9 mouse cellular contexts compared by ENCODE assay signal in genomic region chr11:70509753-70510564, GRCm38 (mm10). TPM values are rescaled to one million over a fixed set of nuclear protein-coding genes. Genes with fewer than 3 reads are reported as not detected.
A peak's percentile ranks its signal among the peaks of the same experiment; 100 is the strongest.
DNase-seq lines count a peak whose midpoint lies in the region; ATAC-seq and TF ChIP-seq lines count a peak whose summit lies in the region.
"Had no signal": no experiment of that assay in that cellular context is flagged by ENCODE, and none has a peak within 500 bp of the region (broad histone marks: within the 10 kb centered on the region; RNA-seq: fewer than 3 reads in every experiment).

No protein-coding gene starts in this region.

- TF ChIP-seq POLR2A in thymus, adult 2 months (IDR thresholded peaks at IDR 0.05; ENCODE audit: control insufficient read depth, extremely low read depth, insufficient read depth, low read length, poor library complexity): no peak

- peaks cover 5% of the 10 kb centered on the region; the same call in 1 of the 2 replicates for H3K4me1 ChIP-seq in forebrain, embryonic 15.5 days
- peaks cover 11% of the 10 kb centered on the region for H3K4me1 ChIP-seq in intestine, embryonic 16.5 days (ENCODE audit: control insufficient read depth, insufficient read depth, low read length)
- peaks cover 4 to 7% of the 10 kb centered on the region in 2 experiments for H3K4me1 ChIP-seq in liver, embryonic 14.5 days (replicated peaks; ENCODE audit: control insufficient read depth in 2 of 2, insufficient read depth in 2 of 2, low read length in 1 of 2)
- H3K4me1 ChIP-seq in thymus, adult 2 months (replicated peaks; ENCODE audit: control insufficient read depth, insufficient read depth, low read length): peaks cover 15% of the 10 kb centered on the region

- H3K27ac ChIP-seq in forebrain, embryonic 15.5 days (replicated peaks): no peak overlapping the region
- no peak overlapping the region for H3K27ac ChIP-seq in intestine, embryonic 16.5 days (ENCODE audit: low read length)
- no peak overlapping the region for H3K27ac ChIP-seq in liver, embryonic 14.5 days
- no peak overlapping the region for H3K27ac ChIP-seq in thymus, adult 2 months (ENCODE audit: control insufficient read depth, insufficient read depth, low read length)

- peak overlapping the region; percentile 14; the same call in 1 of the 2 replicates for H3K4me3 ChIP-seq in forebrain, embryonic 15.5 days
- H3K4me3 ChIP-seq in intestine, embryonic 16.5 days (ENCODE audit: low read length): peak overlapping the region; percentile 17; the same call in 1 of the 2 replicates
- H3K4me3 ChIP-seq in liver, embryonic 14.5 days (ENCODE audit: insufficient read depth in 1 of 2, low read depth in 2 of 2, low read length in 2 of 2): no peak overlapping the region
- H3K4me3 ChIP-seq in thymus, adult 2 months (ENCODE audit: control insufficient read depth, insufficient read depth, low read length): no peak overlapping the region

- DNase-seq in layer of hippocampus, postnatal 10 days (ENCODE audit: low spot score in 2 of 2): peak; percentile 35 to 50
- no peak for DNase-seq in layer of hippocampus, adult 9-11 months
- peak; percentile 37 for DNase-seq in cerebellum, adult 11-12 months
- DNase-seq in liver, embryonic 14.5 days (ENCODE audit: low read depth in 3 of 3, low spot score in 3 of 3): no peak
- peak; percentile 53 for DNase-seq in neural tube, embryonic 10.5 days (ENCODE audit: extremely low spot score, low spot score)
- peak; percentile 62 for DNase-seq in thymus, adult 2 months

- peak overlapping the region; percentile 31 for H3K4me2 ChIP-seq in forebrain, embryonic 15.5 days (replicated peaks)
- peak overlapping the region; percentile 26 for H3K4me2 ChIP-seq in intestine, embryonic 16.5 days (ENCODE audit: low read depth, low read length)
- H3K4me2 ChIP-seq in liver, embryonic 14.5 days (ENCODE audit: low read depth): no peak overlapping the region

- no peaks in the 10 kb centered on the region for H3K9me3 ChIP-seq in forebrain, embryonic 15.5 days
- no peaks in the 10 kb centered on the region for H3K9me3 ChIP-seq in intestine, embryonic 16.5 days (ENCODE audit: control insufficient read depth, low read length)
- H3K9me3 ChIP-seq in liver, embryonic 14.5 days (ENCODE audit: control insufficient read depth, low read length): no peaks in the 10 kb centered on the region

- TF ChIP-seq CTCF in liver, embryonic 14.5 days (IDR thresholded peaks at IDR 0.05; ENCODE audit: low read depth): peak; percentile 69
- TF ChIP-seq CTCF in thymus, adult 2 months (IDR thresholded peaks at IDR 0.05; ENCODE audit: borderline replicate concordance, control insufficient read depth, extremely low read depth, insufficient read depth, low read length, poor library complexity): peak; percentile 80; the same call in 1 of the 2 replicates

- no peak overlapping the region for H3K9ac ChIP-seq in forebrain, embryonic 15.5 days (replicated peaks)
- no peak overlapping the region; the same call in 1 of the 2 replicates for H3K9ac ChIP-seq in intestine, embryonic 16.5 days (ENCODE audit: low read depth, low read length)
- no peak overlapping the region for H3K9ac ChIP-seq in liver, embryonic 14.5 days (replicated peaks)

- H3K27me3 ChIP-seq in forebrain, embryonic 15.5 days: peaks cover 2% of the 10 kb centered on the region; the same call in 1 of the 2 replicates
- no peaks in the 10 kb centered on the region for H3K27me3 ChIP-seq in intestine, embryonic 16.5 days (replicated peaks; ENCODE audit: control insufficient read depth, insufficient read depth, low read length)
- H3K27me3 ChIP-seq in liver, embryonic 14.5 days (ENCODE audit: control insufficient read depth, insufficient read depth, low read length): peaks cover 3% of the 10 kb centered on the region; the same call in 1 of the 2 replicates
- no peaks in the 10 kb centered on the region for H3K27me3 ChIP-seq in thymus, adult 2 months (ENCODE audit: control insufficient read depth, insufficient read depth, low read length)

- no peak for TF ChIP-seq EP300 in liver, embryonic 14.5 days (IDR thresholded peaks at IDR 0.05; ENCODE audit: low read depth)

- 12% methylated on average over 19 of the region's 19 CpGs for WGBS in forebrain, embryonic 15.5 days
- WGBS in intestine, embryonic 16.5 days: 13% methylated on average over 19 of the region's 19 CpGs
- WGBS in liver, embryonic 14.5 days (ENCODE audit: insufficient replicate concordance): 10% methylated on average over 19 of the region's 19 CpGs
- 19% methylated on average over 19 of the region's 19 CpGs for WGBS in thymus, adult 2 months

- ATAC-seq in forebrain, embryonic 15.5 days (replicated peaks): no peak; the same call in 1 of the 2 replicates
- ATAC-seq in intestine, embryonic 16.5 days: peak; percentile 42; the same call in 1 of the 2 replicates
- ATAC-seq in liver, embryonic 14.5 days (ENCODE audit: insufficient read depth): no peak

- no peaks in the 10 kb centered on the region for H3K36me3 ChIP-seq in forebrain, embryonic 15.5 days
- H3K36me3 ChIP-seq in intestine, embryonic 16.5 days (ENCODE audit: control insufficient read depth, insufficient read depth, low read length): no peaks in the 10 kb centered on the region
- H3K36me3 ChIP-seq in liver, embryonic 14.5 days (replicated peaks; ENCODE audit: control insufficient read depth, insufficient read depth, low read depth): no peaks in the 10 kb centered on the region
- no peaks in the 10 kb centered on the region for H3K36me3 ChIP-seq in thymus, adult 2 months (ENCODE audit: control insufficient read depth, insufficient read depth, low read length)

RNA-seq across cellular contexts. Expression of gene Vmo1, which starts 4.5 kb away (rescaled TPM):
- total RNA-seq in layer of hippocampus, postnatal 10 days (2021): not detected
- 0.29 and 0.36 TPM in 2 replicates for polyA plus RNA-seq in forebrain, embryonic 15.5 days (2015; fragmentation: Nextera tagmentation; extraction: Ambion mirVana)
- 0.28 and 0.71 TPM in 2 replicates for polyA plus RNA-seq in intestine, embryonic 16.5 days (2015; fragmentation: Nextera tagmentation; extraction: Ambion mirVana)
- polyA plus RNA-seq in liver, embryonic 14.5 days (2012; rRNA removed): 0.23 TPM in 1 of 2 replicates, not detected in the other
- 0.21 and 0.51 TPM in 2 replicates for polyA plus RNA-seq in liver, embryonic 14.5 days (2014; fragmentation: Nextera tagmentation; extraction: Ambion mirVana)
- 5.3 and 7.2 TPM in 2 replicates for polyA plus RNA-seq in thymus, adult 2 months (2012; rRNA removed)
- total RNA-seq: adrenal gland, adult 18-20 months had no signal

RNA-seq across cellular contexts. Expression of gene Tm4sf5, which starts 4.9 kb away (rescaled TPM):
- not detected for total RNA-seq in layer of hippocampus, postnatal 10 days (2021)
- 1.0 and 2.0 TPM in 2 replicates for polyA plus RNA-seq in forebrain, embryonic 15.5 days (2015; fragmentation: Nextera tagmentation; extraction: Ambion mirVana)
- polyA plus RNA-seq in intestine, embryonic 16.5 days (2015; fragmentation: Nextera tagmentation; extraction: Ambion mirVana): 253 and 283 TPM in 2 replicates
- polyA plus RNA-seq in liver, embryonic 14.5 days (2012; rRNA removed): 0.90 and 1.4 TPM in 2 replicates
- polyA plus RNA-seq in liver, embryonic 14.5 days (2014; fragmentation: Nextera tagmentation; extraction: Ambion mirVana): 2.1 and 2.4 TPM in 2 replicates
- 7.0 and 8.0 TPM in 2 replicates for polyA plus RNA-seq in thymus, adult 2 months (2012; rRNA removed)
- total RNA-seq: adrenal gland, adult 18-20 months had no signal

RNA-seq across cellular contexts. Expression of gene Gltpd2, which starts 9.0 kb away (rescaled TPM):
- total RNA-seq in layer of hippocampus, postnatal 10 days (2021): not detected
- 0.14 TPM in 1 of 2 replicates, not detected in the other for polyA plus RNA-seq in forebrain, embryonic 15.5 days (2015; fragmentation: Nextera tagmentation; extraction: Ambion mirVana)
- polyA plus RNA-seq in intestine, embryonic 16.5 days (2015; fragmentation: Nextera tagmentation; extraction: Ambion mirVana): 1.9 and 2.0 TPM in 2 replicates
- polyA plus RNA-seq in liver, embryonic 14.5 days (2012; rRNA removed): 11.2 and 15.7 TPM in 2 replicates
- 18.4 and 20.3 TPM in 2 replicates for polyA plus RNA-seq in liver, embryonic 14.5 days (2014; fragmentation: Nextera tagmentation; extraction: Ambion mirVana)
- polyA plus RNA-seq in thymus, adult 2 months (2012; rRNA removed): 0.22 and 0.50 TPM in 2 replicates
- total RNA-seq: adrenal gland, adult 18-20 months had no signal

RNA-seq across cellular contexts. Expression of gene Psmb6, which starts 15.2 kb away (rescaled TPM):
- total RNA-seq in layer of hippocampus, postnatal 10 days (2021): 100 to 1,000 TPM; 221 to 229 TPM
- 750 and 789 TPM in 2 replicates for polyA plus RNA-seq in forebrain, embryonic 15.5 days (2015; fragmentation: Nextera tagmentation; extraction: Ambion mirVana)
- polyA plus RNA-seq in intestine, embryonic 16.5 days (2015; fragmentation: Nextera tagmentation; extraction: Ambion mirVana): 626 and 669 TPM in 2 replicates
- 155 and 171 TPM in 2 replicates for polyA plus RNA-seq in liver, embryonic 14.5 days (2012; rRNA removed)
- polyA plus RNA-seq in liver, embryonic 14.5 days (2014; fragmentation: Nextera tagmentation; extraction: Ambion mirVana): 345 and 363 TPM in 2 replicates
- polyA plus RNA-seq in thymus, adult 2 months (2012; rRNA removed): 387 and 460 TPM in 2 replicates

RNA-seq across cellular contexts. Expression of gene Gm40193, which starts 22.8 kb away (rescaled TPM):
- not detected for total RNA-seq in layer of hippocampus, postnatal 10 days (2021)
- polyA plus RNA-seq in forebrain, embryonic 15.5 days (2015; fragmentation: Nextera tagmentation; extraction: Ambion mirVana): not detected in 2 replicates
- not detected in 2 replicates for polyA plus RNA-seq in intestine, embryonic 16.5 days (2015; fragmentation: Nextera tagmentation; extraction: Ambion mirVana)
- not detected in 2 replicates for polyA plus RNA-seq in liver, embryonic 14.5 days (2012; rRNA removed)
- polyA plus RNA-seq in liver, embryonic 14.5 days (2014; fragmentation: Nextera tagmentation; extraction: Ambion mirVana): not detected in 2 replicates
- not detected in 2 replicates for polyA plus RNA-seq in thymus, adult 2 months (2012; rRNA removed)
- total RNA-seq: adrenal gland, adult 18-20 months had no signal

Comparison
In these comparisons a context has a peak if more than half of its experiments do, and no peak if none do; other contexts are left out.
1. DNase-seq: peak in layer of hippocampus, postnatal 10 days (2 of 2), cerebellum, adult 11-12 months (single experiment), neural tube, embryonic 10.5 days (single experiment) and thymus, adult 2 months (single experiment); none in layer of hippocampus, adult 9-11 months (single experiment) and liver, embryonic 14.5 days (0 of 3).
2. H3K4me3 ChIP-seq: peak in forebrain, embryonic 15.5 days (single experiment) and intestine, embryonic 16.5 days (single experiment); none in liver, embryonic 14.5 days (0 of 2) and thymus, adult 2 months (single experiment).
3. RNA of gene Tm4sf5, which starts 4.9 kb away (polyA plus RNA-seq): 253 to 283 TPM in intestine, embryonic 16.5 days; 7.0 to 8.0 TPM in thymus, adult 2 months, 0.90 to 2.4 TPM in liver, embryonic 14.5 days and 1.0 to 2.0 TPM in forebrain, embryonic 15.5 days; every median in the first group is over 10 times any median in the second.